Mouse (Mus musculus) natural killer cell, adult 2 months (primary cell): ENCODE data around the gene Gm2381.
"Not testable (repeated sequence)": the region's sequence is repeated elsewhere in the genome, so short reads cannot be mapped to it uniquely, and the experiment has no call there.

Experiments
- DNase-seq, 2 experiments: peaks; one replicate each; pipeline ENCODE4 v3.0.0; 2022; ENCODE audit warnings: low spot score in 2 of 2

Gene Gm2381

DNA sequence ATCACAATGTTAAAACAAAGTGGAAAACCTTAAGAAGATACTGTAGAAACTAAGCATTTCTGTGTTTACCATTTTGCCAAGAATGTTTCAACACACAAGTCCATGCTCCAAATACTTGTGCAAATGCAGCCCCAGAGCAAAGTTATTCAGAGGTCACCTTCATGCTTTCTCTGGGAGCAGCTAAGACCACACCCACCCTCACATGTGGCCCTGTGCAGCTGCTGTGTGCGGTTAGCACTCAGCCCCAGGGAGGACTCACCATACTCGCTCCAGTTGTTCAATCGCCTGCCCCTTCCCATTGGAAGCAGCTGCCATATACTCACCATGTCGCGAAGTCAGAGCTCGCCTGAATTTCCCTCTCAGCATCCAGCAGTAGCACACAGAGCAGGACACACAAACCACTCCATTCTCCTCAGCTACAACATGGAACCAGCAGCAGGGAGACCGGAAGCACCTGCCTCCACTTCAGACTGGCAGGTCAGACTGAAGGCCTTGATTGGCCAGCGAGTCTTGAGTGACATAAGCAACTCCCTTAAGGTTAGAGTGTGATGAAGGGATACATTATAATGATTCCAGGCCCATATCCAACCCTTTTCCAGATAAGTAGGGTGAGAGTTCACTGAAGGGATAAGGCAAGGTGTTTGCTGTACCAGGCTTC lies at the start of gene Gm2381:
Gene Gm2381 (minus strand): TSS at position 434 of the 658 bp plus-strand sequence.
- not testable (repeated sequence) for DNase-seq

DNA sequence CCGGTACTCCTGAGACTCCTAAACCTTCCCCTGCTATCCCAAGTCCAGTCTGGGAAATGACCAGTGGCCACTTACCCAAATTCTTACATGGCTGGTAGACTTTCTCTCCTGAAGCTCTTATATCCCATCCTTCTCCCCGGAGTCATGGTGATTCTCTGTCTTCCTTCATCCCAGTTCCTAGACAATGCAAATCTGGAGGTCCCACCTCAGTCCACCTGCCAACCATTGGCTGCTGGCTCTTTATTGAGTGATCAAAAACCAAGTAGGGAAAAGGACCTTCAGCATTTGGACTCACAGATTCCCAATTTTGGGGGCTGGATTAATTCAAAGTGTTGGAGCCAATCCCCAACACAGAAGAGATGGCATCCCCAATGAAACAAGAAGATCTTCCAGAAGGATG lies 31.0 kb upstream of the Gm2381 start:
- DNase-seq = not testable (repeated sequence)

DNA sequence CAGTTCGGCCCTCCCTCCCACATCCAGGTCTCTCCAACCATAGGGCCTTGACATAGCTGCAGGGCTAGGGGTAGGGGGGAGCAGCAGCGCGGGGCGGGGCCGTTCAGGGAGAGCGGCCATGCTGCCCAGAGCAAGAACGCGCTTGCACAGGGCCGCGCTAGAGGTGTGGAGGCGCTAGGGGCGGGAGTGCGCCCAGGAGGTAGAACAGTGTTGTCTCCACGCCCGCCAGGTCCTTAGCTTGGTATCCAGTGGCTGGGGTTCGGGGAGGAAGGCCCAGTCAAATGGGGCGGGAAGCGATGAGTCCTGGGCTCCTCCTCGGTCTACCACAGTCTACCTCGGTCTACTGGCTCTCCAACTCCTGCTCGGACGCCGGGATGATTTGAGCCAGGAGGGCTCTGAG lies 11.1 kb upstream of the Gm2381 start:
- DNase-seq = no peak

GRCm38 (mm10) chr7:42838366-42838765 lies 28.7 kb downstream of the Gm2381 start:
- not testable (repeated sequence) for DNase-seq

DNA sequence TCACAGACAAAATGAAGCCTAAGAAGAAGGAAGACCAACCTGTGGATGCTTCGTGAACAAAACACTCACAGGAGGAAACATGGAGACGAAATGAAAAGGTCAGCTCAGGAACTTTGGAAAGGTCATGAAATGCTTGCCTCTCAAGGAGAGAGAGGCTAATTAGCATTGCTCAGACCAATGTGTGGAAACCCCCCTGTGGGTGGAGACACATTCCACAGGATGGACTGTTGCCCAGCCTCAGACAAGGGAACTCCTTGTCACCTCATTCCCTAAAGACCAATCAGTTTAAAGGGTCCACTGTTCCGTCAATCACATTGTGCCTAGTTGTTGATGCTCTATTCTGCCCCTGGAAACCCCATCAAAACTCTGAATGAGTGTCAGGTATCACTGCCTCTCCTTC lies 34.8 kb downstream of the Gm2381 start:
- no peak for DNase-seq

GRCm38 (mm10) chr7:42793425-42793824 lies 73.6 kb downstream of the Gm2381 start, which contains the start of gene Vmn2r62:
Vmn2r62 (minus strand) TSS chr7:42793525.
- not testable (repeated sequence) for DNase-seq
